Mouse (Mus musculus): ENCODE measurements at regions not wholly inside any gene's neighbourhood (a gene's known extent, or its start where the extent isn't known, plus 50 kb on each side); places are given as distances from the start of the nearest gene placed in this dataset.
A peak's percentile ranks its signal among the peaks of the same experiment; 100 is the strongest.

DNA sequence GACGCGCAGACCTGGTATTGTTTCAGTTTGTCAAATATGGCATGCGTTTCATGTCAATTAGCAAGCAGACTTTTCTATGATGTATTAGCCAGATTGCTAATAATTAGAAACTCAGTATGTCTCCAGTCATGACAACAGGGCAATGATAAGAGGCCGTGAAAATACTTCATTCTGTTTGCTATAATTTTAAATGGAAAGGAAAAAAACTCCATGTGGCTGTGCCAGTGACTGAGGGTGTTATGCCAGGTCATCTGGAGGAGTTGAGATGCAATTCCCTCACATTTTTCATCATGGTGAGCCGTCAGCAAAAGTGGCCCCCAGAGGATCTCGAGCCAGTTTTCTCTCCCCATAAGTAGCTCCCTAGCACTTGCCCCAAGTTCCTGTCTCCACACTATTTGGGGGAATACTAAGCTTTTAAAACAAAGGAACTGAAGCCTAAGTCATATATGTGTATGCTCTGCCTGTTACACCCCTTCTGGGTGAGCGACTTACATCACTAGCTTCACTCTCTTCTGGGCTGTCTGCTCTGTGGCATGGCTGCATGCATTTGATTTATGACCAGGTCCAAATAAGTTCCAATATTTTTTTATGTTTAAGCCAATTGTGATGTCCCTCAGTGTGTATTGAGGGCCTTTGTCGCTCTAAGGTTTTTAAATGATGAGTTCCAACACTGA lies 681.4 kb downstream of the Utrn start:
- Histone ChIP-seq H3K9me3 (ENCODE audit: control insufficient read depth, insufficient read depth, low read depth, low read length) (no peaks in the 10 kb centered on the region), H3K4me1 (ENCODE audit: control insufficient read depth in 2 of 2, insufficient read depth in 2 of 2, low read length in 2 of 2, poor library complexity in 1 of 2) (no peaks in the 10 kb centered on the region), H3K9ac (ENCODE audit: insufficient read depth, low read depth, low read length, poor library complexity, severe bottlenecking) (no peak overlapping the region), H3K27ac (ENCODE audit: insufficient read depth, low read depth, low read length, poor library complexity, severe bottlenecking) (no peak overlapping the region), H3K36me3 (ENCODE audit: control insufficient read depth, insufficient read depth, low read length, poor library complexity, severe bottlenecking) (no peaks in the 10 kb centered on the region), H3K4me3 (ENCODE audit: insufficient read depth in 1 of 2, low read depth in 1 of 2, low read length in 2 of 2, poor library complexity in 1 of 2, severe bottlenecking in 1 of 2) (no peak overlapping the region)
- no peak for DNase-seq (ENCODE audit: low read depth, low spot score)
- TF ChIP-seq MAFK (IDR thresholded peaks at IDR 0.05; ENCODE audit: insufficient read depth, low read depth, low read length) (no peak), ZC3H11A (IDR thresholded peaks at IDR 0.05; ENCODE audit: borderline replicate concordance, low read depth, low read length) (no peak), HCFC1 (IDR thresholded peaks at IDR 0.05; ENCODE audit: borderline replicate concordance, insufficient read depth, low read length) (no peak), ZNF384 (IDR thresholded peaks at IDR 0.05; ENCODE audit: low read depth, low read length) (no peak), CHD2 (IDR thresholded peaks at IDR 0.05; ENCODE audit: low read depth, low read length) (no peak)
- in situ Hi-C loops (cut with MboI; ENCODE audit: low sequenced_read_pairs in 2 of 2, unreplicated experiment in 2 of 2), result no loop called here

DNA sequence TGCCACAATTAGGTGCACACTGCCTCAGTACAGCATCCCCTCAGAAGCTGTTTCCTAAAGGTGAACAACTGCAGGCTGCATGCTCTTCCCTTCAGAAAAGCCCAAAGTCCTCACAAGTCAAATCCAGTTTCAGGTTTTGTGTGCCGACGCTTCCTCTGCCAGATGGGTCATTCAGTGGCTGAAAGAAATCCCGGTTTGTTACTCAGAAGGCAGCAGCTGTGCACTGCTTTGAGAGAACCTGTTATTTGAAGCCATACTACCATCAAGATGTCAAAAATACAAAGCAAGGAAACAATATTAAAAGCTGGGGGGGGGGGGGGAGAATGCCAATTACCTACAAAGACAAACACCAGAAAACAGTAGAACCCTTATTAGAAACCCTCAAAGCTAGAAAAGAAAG lies 678.7 kb downstream of the Utrn start:
- H3K27ac ChIP-seq (ENCODE audit: insufficient read depth, low read depth, low read length, poor library complexity, severe bottlenecking), result no peak overlapping the region
- H3K4me3 ChIP-seq (ENCODE audit: insufficient read depth in 1 of 2, low read depth in 1 of 2, low read length in 2 of 2, poor library complexity in 1 of 2, severe bottlenecking in 1 of 2), result no peak overlapping the region
- DNase-seq (ENCODE audit: low read depth, low spot score), result no peak
- in situ Hi-C loops (cut with MboI; ENCODE audit: low sequenced_read_pairs in 2 of 2, unreplicated experiment in 2 of 2), result no loop called here
- H3K36me3 ChIP-seq (ENCODE audit: control insufficient read depth, insufficient read depth, low read length, poor library complexity, severe bottlenecking), result no peaks in the 10 kb centered on the region
- TF ChIP-seq ZC3H11A (IDR thresholded peaks at IDR 0.05; ENCODE audit: borderline replicate concordance, low read depth, low read length) (no peak), HCFC1 (IDR thresholded peaks at IDR 0.05; ENCODE audit: borderline replicate concordance, insufficient read depth, low read length) (no peak), CHD2 (IDR thresholded peaks at IDR 0.05; ENCODE audit: low read depth, low read length) (no peak), MAFK (IDR thresholded peaks at IDR 0.05; ENCODE audit: insufficient read depth, low read depth, low read length) (no peak), ZNF384 (IDR thresholded peaks at IDR 0.05; ENCODE audit: low read depth, low read length) (no peak)
- no peaks in the 10 kb centered on the region for H3K9me3 ChIP-seq (ENCODE audit: control insufficient read depth, insufficient read depth, low read depth, low read length)
- H3K9ac ChIP-seq (ENCODE audit: insufficient read depth, low read depth, low read length, poor library complexity, severe bottlenecking), result no peak overlapping the region
- no peaks in the 10 kb centered on the region for H3K4me1 ChIP-seq (ENCODE audit: control insufficient read depth in 2 of 2, insufficient read depth in 2 of 2, low read length in 2 of 2, poor library complexity in 1 of 2)

DNA sequence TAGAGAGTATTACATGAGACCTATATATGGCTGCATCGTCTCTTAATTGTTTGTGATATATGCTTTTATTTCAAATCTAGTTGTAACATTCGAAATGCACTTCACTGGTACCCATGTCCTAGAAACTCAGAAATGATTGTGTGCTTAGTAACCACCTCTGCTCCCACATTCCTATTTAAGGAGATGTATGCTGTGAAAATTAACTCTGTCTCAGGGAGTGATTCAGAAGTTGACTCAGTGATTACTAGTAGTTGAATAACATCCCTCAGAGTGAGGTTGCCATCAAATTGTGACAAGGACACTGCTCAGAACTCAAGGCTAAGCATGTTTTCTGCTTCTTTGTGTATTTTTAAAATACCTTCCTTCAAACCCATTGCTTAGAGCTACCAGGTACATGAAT lies 661.9 kb downstream of the Utrn start:
- TF ChIP-seq MAFK (IDR thresholded peaks at IDR 0.05; ENCODE audit: insufficient read depth, low read depth, low read length) (no peak), ZNF384 (IDR thresholded peaks at IDR 0.05; ENCODE audit: low read depth, low read length) (no peak), ZC3H11A (IDR thresholded peaks at IDR 0.05; ENCODE audit: borderline replicate concordance, low read depth, low read length) (no peak), CHD2 (IDR thresholded peaks at IDR 0.05; ENCODE audit: low read depth, low read length) (no peak), HCFC1 (IDR thresholded peaks at IDR 0.05; ENCODE audit: borderline replicate concordance, insufficient read depth, low read length) (no peak)
- in situ Hi-C loops (cut with MboI; ENCODE audit: low sequenced_read_pairs in 2 of 2, unreplicated experiment in 2 of 2), result no loop called here
- DNase-seq (ENCODE audit: low read depth, low spot score), result no peak

DNA sequence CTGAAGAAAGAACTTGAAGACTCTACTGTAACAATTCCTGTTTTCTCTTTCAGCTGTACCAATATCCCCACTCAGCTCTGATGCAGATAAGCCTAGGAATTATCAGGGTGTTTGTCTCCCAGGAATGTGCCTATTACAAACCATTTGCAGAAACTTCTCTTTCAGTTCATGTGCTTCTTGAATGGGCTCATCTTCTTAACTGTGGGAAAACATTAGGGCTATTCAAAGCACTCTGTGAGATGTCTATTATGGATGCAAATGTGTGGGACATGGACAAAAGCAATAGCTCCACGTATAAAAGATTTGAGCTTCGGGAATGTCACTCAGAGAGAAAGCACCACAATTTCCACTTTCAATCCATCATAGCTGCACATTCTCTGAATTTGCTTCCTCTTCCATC lies 659.0 kb downstream of the Utrn start:
- no peak for DNase-seq (ENCODE audit: low read depth, low spot score)
- Histone ChIP-seq H3K9ac (ENCODE audit: insufficient read depth, low read depth, low read length, poor library complexity, severe bottlenecking) (no peak overlapping the region), H3K27ac (ENCODE audit: insufficient read depth, low read depth, low read length, poor library complexity, severe bottlenecking) (no peak overlapping the region), H3K4me3 (ENCODE audit: insufficient read depth in 1 of 2, low read depth in 1 of 2, low read length in 2 of 2, poor library complexity in 1 of 2, severe bottlenecking in 1 of 2) (no peak overlapping the region), H3K4me1 (ENCODE audit: control insufficient read depth in 2 of 2, insufficient read depth in 2 of 2, low read length in 2 of 2, poor library complexity in 1 of 2) (no peaks in the 10 kb centered on the region), H3K9me3 (ENCODE audit: control insufficient read depth, insufficient read depth, low read depth, low read length) (no peaks in the 10 kb centered on the region), H3K36me3 (ENCODE audit: control insufficient read depth, insufficient read depth, low read length, poor library complexity, severe bottlenecking) (no peaks in the 10 kb centered on the region)
- in situ Hi-C loops (cut with MboI; ENCODE audit: low sequenced_read_pairs in 2 of 2, unreplicated experiment in 2 of 2), result no loop called here
- TF ChIP-seq ZC3H11A (IDR thresholded peaks at IDR 0.05; ENCODE audit: borderline replicate concordance, low read depth, low read length) (no peak), HCFC1 (IDR thresholded peaks at IDR 0.05; ENCODE audit: borderline replicate concordance, insufficient read depth, low read length) (no peak), MAFK (IDR thresholded peaks at IDR 0.05; ENCODE audit: insufficient read depth, low read depth, low read length) (no peak)

More for the DNA sequence above, 661.9 kb downstream of the Utrn start:
- Histone ChIP-seq H3K27ac (ENCODE audit: insufficient read depth, low read depth, low read length, poor library complexity, severe bottlenecking) (no peak overlapping the region), H3K4me3 (ENCODE audit: insufficient read depth in 1 of 2, low read depth in 1 of 2, low read length in 2 of 2, poor library complexity in 1 of 2, severe bottlenecking in 1 of 2) (no peak overlapping the region), H3K36me3 (ENCODE audit: control insufficient read depth, insufficient read depth, low read length, poor library complexity, severe bottlenecking) (no peaks in the 10 kb centered on the region), H3K9ac (ENCODE audit: insufficient read depth, low read depth, low read length, poor library complexity, severe bottlenecking) (no peak overlapping the region), H3K4me1 (ENCODE audit: control insufficient read depth in 2 of 2, insufficient read depth in 2 of 2, low read length in 2 of 2, poor library complexity in 1 of 2) (no peaks in the 10 kb centered on the region), H3K9me3 (ENCODE audit: control insufficient read depth, insufficient read depth, low read depth, low read length) (no peaks in the 10 kb centered on the region)

DNA sequence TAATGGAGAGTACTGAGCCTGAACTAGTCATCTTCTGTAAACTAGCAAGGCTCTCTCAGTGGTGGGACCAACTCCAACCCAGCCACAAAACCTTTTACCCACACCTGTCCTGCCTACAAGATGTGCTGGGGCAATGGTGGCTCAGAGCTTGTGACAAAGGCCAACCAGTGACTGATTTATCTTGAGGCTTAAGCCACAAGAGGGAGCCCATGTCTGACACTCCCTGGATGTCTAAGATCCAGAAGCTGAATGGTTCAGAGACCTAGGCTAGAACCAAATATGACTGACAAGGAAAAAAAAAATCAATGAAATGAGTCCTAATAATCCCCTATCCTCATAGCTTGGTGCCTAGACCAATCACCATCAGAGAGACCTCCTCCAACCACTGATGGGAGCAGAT lies 650.3 kb downstream of the Utrn start:
- in situ Hi-C loops (cut with MboI; ENCODE audit: low sequenced_read_pairs in 2 of 2, unreplicated experiment in 2 of 2), result no loop called here
- Histone ChIP-seq H3K9me3 (ENCODE audit: control insufficient read depth, insufficient read depth, low read depth, low read length) (no peaks in the 10 kb centered on the region), H3K27ac (ENCODE audit: insufficient read depth, low read depth, low read length, poor library complexity, severe bottlenecking) (no peak overlapping the region), H3K4me3 (ENCODE audit: insufficient read depth in 1 of 2, low read depth in 1 of 2, low read length in 2 of 2, poor library complexity in 1 of 2, severe bottlenecking in 1 of 2) (no peak overlapping the region), H3K36me3 (ENCODE audit: control insufficient read depth, insufficient read depth, low read length, poor library complexity, severe bottlenecking) (no peaks in the 10 kb centered on the region), H3K9ac (ENCODE audit: insufficient read depth, low read depth, low read length, poor library complexity, severe bottlenecking) (no peak overlapping the region), H3K4me1 (ENCODE audit: control insufficient read depth in 2 of 2, insufficient read depth in 2 of 2, low read length in 2 of 2, poor library complexity in 1 of 2) (no peaks in the 10 kb centered on the region)
- TF ChIP-seq HCFC1 (IDR thresholded peaks at IDR 0.05; ENCODE audit: borderline replicate concordance, insufficient read depth, low read length) (no peak), ZC3H11A (IDR thresholded peaks at IDR 0.05; ENCODE audit: borderline replicate concordance, low read depth, low read length) (0 out of 2 replicates have a peak, but pooled peaks have one; percentile 8)
- DNase-seq (ENCODE audit: low read depth, low spot score), result peak; percentile 3

Measured in ES-E14 (cell line).